Mouse (Mus musculus) G1E (cell line): ENCODE measurements around the gene Hist1h4d.

ENCODE experiments used
- CTCF ChIP-seq: IDR thresholded peaks from 2 replicates; pipeline ENCODE4 v1.5.1; 2012; ENCODE audit warnings: low read depth, low read length, inconsistent platforms, mixed read lengths
- GATA1 ChIP-seq: IDR thresholded peaks from 2 replicates; pipeline ENCODE4 v1.6.1; 2012; ENCODE audit warnings: borderline replicate concordance, low read length, inconsistent platforms, mixed read lengths
- TAL1 ChIP-seq: conservative IDR thresholded peaks from 2 replicates; pipeline ENCODE4 v1.6.1; 2012; ENCODE audit warnings: low read depth, low read length, inconsistent platforms, mixed read lengths

DNA sequence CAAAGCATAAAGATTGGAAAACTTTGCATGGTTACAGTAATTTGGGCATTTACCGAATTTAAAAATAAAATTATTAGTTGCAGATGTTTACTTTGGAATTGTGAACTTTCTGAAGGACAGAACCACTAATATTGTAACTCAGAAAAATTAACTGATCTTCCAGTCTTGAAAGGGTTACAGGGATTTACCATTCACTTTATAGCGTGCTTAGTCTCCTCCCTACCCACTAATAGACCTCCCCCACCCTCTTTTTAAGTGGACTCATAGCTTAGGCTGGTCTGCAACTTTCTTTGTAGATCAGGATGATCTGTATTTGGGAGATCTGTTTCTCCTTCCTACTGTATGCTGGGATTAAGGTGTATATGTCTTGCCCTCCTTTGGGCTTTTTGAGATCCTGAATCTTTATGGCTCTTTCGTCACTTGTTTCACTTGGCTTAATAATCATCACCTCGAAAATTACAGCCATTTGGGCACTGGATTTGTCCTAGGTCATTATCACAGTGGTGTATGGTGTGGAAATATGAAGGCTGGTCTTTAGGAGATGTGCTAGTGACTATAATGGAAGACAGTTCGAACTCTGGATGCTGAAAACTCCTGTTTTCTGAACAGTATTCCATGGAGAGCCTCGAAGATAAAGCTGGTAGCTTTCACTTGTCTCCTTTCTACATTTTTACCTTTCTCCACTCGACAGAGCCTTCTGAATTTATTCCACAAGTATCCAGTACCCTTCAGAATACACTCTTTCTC, 45.1 kb upstream of the Hist1h4d start:
- TF ChIP-seq CTCF (no peak), GATA1 (no peak), TAL1 (no peak)
